Mouse (Mus musculus) ovary, postnatal 14 days (tissue): Measurements from ENCODE around the gene Dock4.

Source experiments
- DNase-seq: peaks from one replicate; pipeline ENCODE4 v3.0.0; 2022; ENCODE audit warnings: low spot score

The Dock4 gene

GRCm38 (mm10) chr12:40568971-40569968, 123.5 kb downstream of the Dock4 start:
- no peak for DNase-seq

GRCm38 (mm10) chr12:40570250-40570649, 124.5 kb downstream of the Dock4 start:
- DNase-seq = no peak

- no peak for DNase-seq
Measured at GRCm38 (mm10) chr12:40574051-40574450, 128.3 kb downstream of the Dock4 start.

GRCm38 (mm10) chr12:40576749-40577148, 131.0 kb downstream of the Dock4 start:
- no peak for DNase-seq

- no peak for DNase-seq
Measured at GRCm38 (mm10) chr12:40580351-40580750, 134.6 kb downstream of the Dock4 start.

GRCm38 (mm10) chr12:40581037-40581436, 135.3 kb downstream of the Dock4 start:
- no peak for DNase-seq

GRCm38 (mm10) chr12:40582059-40582458, 136.3 kb downstream of the Dock4 start:
- no peak for DNase-seq

GRCm38 (mm10) chr12:40584526-40585289, 139.0 kb downstream of the Dock4 start:
- DNase-seq = no peak

- DNase-seq = no peak
Measured at GRCm38 (mm10) chr12:40585456-40586141, 139.8 kb downstream of the Dock4 start.

- DNase-seq = no peak
Measured at GRCm38 (mm10) chr12:40594161-40594560, 148.4 kb downstream of the Dock4 start.

GRCm38 (mm10) chr12:40595440-40595839, 149.7 kb downstream of the Dock4 start:
- DNase-seq = no peak

- DNase-seq = no peak
Measured at GRCm38 (mm10) chr12:40596020-40596419, 150.3 kb downstream of the Dock4 start.

- no peak for DNase-seq
Measured at GRCm38 (mm10) chr12:40596441-40596840, 150.7 kb downstream of the Dock4 start.

GRCm38 (mm10) chr12:40599952-40600351, 154.2 kb downstream of the Dock4 start:
- no peak for DNase-seq

- no peak for DNase-seq
Measured at GRCm38 (mm10) chr12:40605565-40605964, 159.8 kb downstream of the Dock4 start.

GRCm38 (mm10) chr12:40622926-40623325, 177.2 kb downstream of the Dock4 start:
- DNase-seq = no peak

- no peak for DNase-seq
Measured at GRCm38 (mm10) chr12:40626521-40626920, 180.8 kb downstream of the Dock4 start.

GRCm38 (mm10) chr12:40633242-40633641, 187.5 kb downstream of the Dock4 start:
- DNase-seq = no peak

GRCm38 (mm10) chr12:40634169-40634568, 188.4 kb downstream of the Dock4 start:
- DNase-seq = no peak

GRCm38 (mm10) chr12:40635991-40636390, 190.2 kb downstream of the Dock4 start:
- DNase-seq = no peak

- DNase-seq = no peak
Measured at GRCm38 (mm10) chr12:40637427-40637826, 191.7 kb downstream of the Dock4 start.

- no peak for DNase-seq
Measured at GRCm38 (mm10) chr12:40645869-40646268, 200.1 kb downstream of the Dock4 start.
